Mouse (Mus musculus): ENCODE measurements around the gene Inmt. TPM values are rescaled to one million over a fixed set of nuclear protein-coding genes. Genes with fewer than 3 reads are reported as not detected.
A peak's percentile ranks its signal among the peaks of the same experiment; 100 is the strongest.

The Inmt gene
- not detected in 2 replicates for polyA plus RNA-seq (2015; fragmentation: Nextera tagmentation; extraction: Ambion mirVana)

- no peaks in the 10 kb centered on the region for H3K9me3 ChIP-seq (replicated peaks)
- no peak within 1 kb of the TSS for H3K9ac ChIP-seq
- 73% methylated on average over 1 of the region's 1 CpGs for WGBS
- H3K4me1 ChIP-seq = no peaks in the 10 kb centered on the region
- peaks cover 12% of the 10 kb centered on the region for H3K27me3 ChIP-seq
- no peak within 1 kb of the TSS for H3K4me3 ChIP-seq
- no peak for ATAC-seq
- no peak within 1 kb of the TSS for H3K27ac ChIP-seq
- no peaks in the 10 kb centered on the region for H3K36me3 ChIP-seq (ENCODE audit: poor library complexity, severe bottlenecking)
- no peak within 1 kb of the TSS for H3K4me2 ChIP-seq
Measured at GRCm38 (mm10) chr6:55174741-55175181, at the start of gene Inmt. Gene Inmt (minus strand): TSS chr6:55175043.

GRCm38 (mm10) chr6:55223986-55224385 lies 49.1 kb upstream of the Inmt start:
- H3K9ac ChIP-seq = no peak overlapping the region
- H3K27me3 ChIP-seq = no peaks in the 10 kb centered on the region
- H3K4me3 ChIP-seq = no peak overlapping the region
- no peaks in the 10 kb centered on the region for H3K9me3 ChIP-seq (replicated peaks)
- H3K36me3 ChIP-seq (ENCODE audit: poor library complexity, severe bottlenecking) = peaks cover 37% of the 10 kb centered on the region
- 93% methylated on average over 8 of the region's 8 CpGs for WGBS
- no peak for ATAC-seq
- H3K4me2 ChIP-seq = no peak overlapping the region
- H3K27ac ChIP-seq = no peak overlapping the region
- no peaks in the 10 kb centered on the region for H3K4me1 ChIP-seq

- Histone ChIP-seq H3K4me2 (no peak overlapping the region), H3K9ac (no peak overlapping the region), H3K27me3 (no peaks in the 10 kb centered on the region), H3K4me3 (no peak overlapping the region), H3K36me3 (ENCODE audit: poor library complexity, severe bottlenecking) (peaks cover 54% of the 10 kb centered on the region), H3K27ac (no peak overlapping the region), H3K4me1 (no peaks in the 10 kb centered on the region), H3K9me3 (replicated peaks) (no peaks in the 10 kb centered on the region)
- WGBS = 90% methylated on average over 9 of the region's 9 CpGs
- no peak for ATAC-seq
Measured at GRCm38 (mm10) chr6:55218232-55218631, 43.4 kb upstream of the Inmt start.

DNA sequence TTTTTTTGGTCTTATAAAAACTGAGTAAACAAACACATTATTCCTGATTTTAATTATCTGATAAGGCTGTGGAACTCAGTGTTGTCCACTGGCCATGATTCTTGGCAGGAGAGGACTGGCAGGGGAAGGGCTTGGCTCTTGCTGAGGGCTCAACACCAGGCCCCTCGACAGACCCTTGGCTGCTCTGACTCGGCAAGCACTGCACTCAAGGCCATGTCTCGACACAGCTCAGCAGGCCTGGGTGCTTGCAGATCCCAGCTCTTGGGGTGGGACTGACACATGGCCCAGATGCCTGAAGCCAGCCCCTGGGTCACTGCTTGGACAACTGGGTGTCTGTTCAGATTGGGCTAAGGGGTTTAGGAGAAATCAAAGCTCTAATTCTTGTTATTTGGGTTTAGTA lies 39.7 kb upstream of the Inmt start:
- Histone ChIP-seq H3K27me3 (no peaks in the 10 kb centered on the region), H3K4me1 (no peaks in the 10 kb centered on the region), H3K27ac (no peak overlapping the region), H3K4me3 (no peak overlapping the region), H3K4me2 (no peak overlapping the region), H3K9me3 (replicated peaks) (no peaks in the 10 kb centered on the region), H3K9ac (no peak overlapping the region), H3K36me3 (ENCODE audit: poor library complexity, severe bottlenecking) (peaks cover 49% of the 10 kb centered on the region)
- ATAC-seq = no peak
- 82% methylated on average over 3 of the region's 3 CpGs for WGBS

DNA sequence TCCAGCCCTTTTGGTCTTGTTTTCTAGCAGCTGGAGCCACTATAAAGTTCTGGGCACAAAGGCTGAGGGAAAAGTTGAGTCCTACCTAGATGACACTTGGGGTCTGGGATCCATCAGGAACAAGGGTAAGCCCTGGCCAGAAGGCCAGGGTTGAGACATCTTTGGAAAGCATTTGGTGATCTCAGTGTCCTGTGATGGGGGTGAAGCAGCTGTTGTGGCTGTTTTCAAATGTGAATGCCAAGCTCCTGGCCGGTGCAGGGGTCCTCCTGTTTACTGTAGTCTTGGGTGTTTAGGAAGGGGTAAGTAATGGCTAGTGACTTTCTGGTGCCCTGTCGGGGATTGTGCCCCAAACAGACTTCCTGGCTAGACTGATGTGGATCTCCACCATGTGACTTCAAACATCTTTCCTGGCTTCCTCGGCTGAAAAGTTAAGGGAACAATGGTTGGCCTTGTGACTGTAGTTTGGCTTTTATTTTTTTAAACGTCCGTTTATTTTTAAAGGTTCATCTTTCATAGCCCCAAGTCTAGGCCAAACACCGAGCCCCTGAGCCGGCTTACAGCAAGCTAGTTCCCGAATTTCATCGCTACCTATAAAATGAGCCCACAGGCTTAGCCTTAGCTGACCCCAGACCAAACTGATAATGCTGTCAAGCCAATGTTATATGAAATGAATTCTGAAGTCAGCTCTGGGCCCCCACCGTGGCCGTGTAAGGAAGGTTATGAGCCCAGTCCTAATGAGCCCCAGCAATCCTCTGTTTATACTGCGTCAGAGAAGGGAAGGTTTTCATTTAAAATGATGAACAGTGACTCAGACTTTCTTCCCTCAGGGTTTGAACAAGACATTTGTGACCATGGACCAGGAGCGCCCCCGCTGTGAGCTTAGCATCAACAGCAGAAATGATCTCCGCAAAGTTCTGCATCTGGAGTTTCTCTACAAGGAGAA lies 35.9 kb upstream of the Inmt start:
- no peaks in the 10 kb centered on the region for H3K9me3 ChIP-seq (replicated peaks)
- H3K4me1 ChIP-seq = 0 out of 2 replicates have a peak, but pooled peaks cover under 1% of the 10 kb centered on the region
- H3K9ac ChIP-seq = no peak overlapping the region
- H3K27me3 ChIP-seq = no peaks in the 10 kb centered on the region
- no peak overlapping the region for H3K4me2 ChIP-seq
- no peak overlapping the region for H3K27ac ChIP-seq
- no peak for ATAC-seq
- 88% methylated on average over 15 of the region's 15 CpGs for WGBS
- H3K36me3 ChIP-seq (ENCODE audit: poor library complexity, severe bottlenecking) = peaks cover 23% of the 10 kb centered on the region
- no peak overlapping the region for H3K4me3 ChIP-seq

- no peak overlapping the region for H3K27ac ChIP-seq
- peaks cover 23% of the 10 kb centered on the region for H3K4me1 ChIP-seq
- no peak overlapping the region for H3K4me2 ChIP-seq
- WGBS = 92% methylated on average over 8 of the region's 8 CpGs
- ATAC-seq = no peak
- H3K27me3 ChIP-seq = no peaks in the 10 kb centered on the region
- peaks cover 10% of the 10 kb centered on the region for H3K36me3 ChIP-seq (ENCODE audit: poor library complexity, severe bottlenecking)
- H3K9ac ChIP-seq = no peak overlapping the region
- no peak overlapping the region for H3K4me3 ChIP-seq
- no peaks in the 10 kb centered on the region for H3K9me3 ChIP-seq (replicated peaks)
Measured at GRCm38 (mm10) chr6:55207786-55208185, 32.9 kb upstream of the Inmt start.

DNA sequence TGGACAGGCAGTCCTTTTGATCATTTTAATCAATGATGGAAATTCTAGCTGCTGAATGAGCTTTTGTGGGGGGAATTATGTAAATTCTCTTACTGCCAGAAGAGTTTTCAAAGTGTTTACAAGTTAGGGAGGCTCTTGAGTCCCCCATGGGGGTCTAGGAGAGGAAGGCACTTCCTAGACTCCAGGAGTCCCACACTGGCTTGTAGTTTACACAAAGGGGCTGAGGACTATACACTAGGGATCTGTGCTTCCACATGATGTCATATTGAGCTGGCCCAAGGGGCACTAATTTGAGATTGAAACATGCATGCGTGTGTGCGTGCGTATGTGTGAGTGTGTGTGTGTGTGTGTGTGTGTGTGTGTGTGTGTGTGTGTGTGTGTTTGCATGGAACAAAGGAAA lies 29.1 kb upstream of the Inmt start:
- H3K27ac ChIP-seq = peak overlapping the region; percentile 83
- H3K27me3 ChIP-seq = no peaks in the 10 kb centered on the region
- peak overlapping the region; percentile 42 for H3K4me3 ChIP-seq
- H3K36me3 ChIP-seq (ENCODE audit: poor library complexity, severe bottlenecking) = no peaks in the 10 kb centered on the region
- H3K4me2 ChIP-seq = peak overlapping the region; percentile 60
- H3K9me3 ChIP-seq (replicated peaks) = no peaks in the 10 kb centered on the region
- H3K9ac ChIP-seq = peak overlapping the region; percentile 57
- ATAC-seq = peak; percentile 48
- H3K4me1 ChIP-seq = peaks cover 26% of the 10 kb centered on the region
- 67% methylated on average over 3 of the region's 3 CpGs for WGBS

GRCm38 (mm10) chr6:55202913-55203910 lies 28.4 kb upstream of the Inmt start, which contains the start of gene Mindy4:
Gene Mindy4 (plus strand): TSS chr6:55203383.
- 3% methylated on average over 31 of the region's 33 CpGs for WGBS
- no peaks in the 10 kb centered on the region for H3K36me3 ChIP-seq (ENCODE audit: poor library complexity, severe bottlenecking)
- peak within 1 kb of the TSS; percentile 57 for H3K9ac ChIP-seq
- H3K27me3 ChIP-seq = no peaks in the 10 kb centered on the region
- H3K4me3 ChIP-seq = peak within 1 kb of the TSS; percentile 42
- peaks cover 26% of the 10 kb centered on the region for H3K4me1 ChIP-seq
- H3K9me3 ChIP-seq (replicated peaks) = no peaks in the 10 kb centered on the region
- H3K4me2 ChIP-seq = peak within 1 kb of the TSS; percentile 60
- H3K27ac ChIP-seq = peak within 1 kb of the TSS; percentile 83
- ATAC-seq = peak; percentile 96

DNA sequence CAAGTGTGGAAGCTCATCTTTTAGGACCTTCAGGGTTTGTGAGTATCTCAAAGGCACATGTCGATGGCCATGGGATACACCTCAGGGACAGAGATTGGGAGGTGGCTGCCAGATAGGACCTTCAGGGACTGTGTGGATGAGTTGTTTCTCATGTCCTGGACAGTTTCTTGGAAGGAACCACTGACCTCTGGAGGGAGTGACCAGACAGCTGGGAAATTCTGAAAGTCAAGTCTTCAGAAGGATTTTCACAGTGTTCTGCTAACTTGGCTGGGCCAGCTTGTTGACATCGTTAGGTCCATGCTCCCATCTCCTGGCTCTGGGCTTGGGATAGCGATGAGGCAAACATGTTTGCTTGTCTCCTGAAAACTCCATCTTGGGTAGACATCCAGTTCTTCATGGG lies 24.2 kb upstream of the Inmt start:
- Histone ChIP-seq H3K4me2 (no peak overlapping the region), H3K27ac (no peak overlapping the region), H3K9me3 (replicated peaks) (no peaks in the 10 kb centered on the region), H3K36me3 (ENCODE audit: poor library complexity, severe bottlenecking) (no peaks in the 10 kb centered on the region), H3K4me3 (no peak overlapping the region), H3K27me3 (no peaks in the 10 kb centered on the region), H3K9ac (no peak overlapping the region), H3K4me1 (peaks cover 10% of the 10 kb centered on the region)
- 96% methylated on average over 3 of the region's 3 CpGs for WGBS
- no peak for ATAC-seq

GRCm38 (mm10) chr6:55193171-55193570 lies 18.3 kb upstream of the Inmt start:
- ATAC-seq = no peak
- Histone ChIP-seq H3K9ac (no peak overlapping the region), H3K36me3 (ENCODE audit: poor library complexity, severe bottlenecking) (no peaks in the 10 kb centered on the region), H3K27me3 (no peaks in the 10 kb centered on the region), H3K4me3 (no peak overlapping the region), H3K4me1 (no peaks in the 10 kb centered on the region), H3K9me3 (replicated peaks) (no peaks in the 10 kb centered on the region), H3K4me2 (no peak overlapping the region), H3K27ac (no peak overlapping the region)
- WGBS = 92% methylated on average over 3 of the region's 3 CpGs

DNA sequence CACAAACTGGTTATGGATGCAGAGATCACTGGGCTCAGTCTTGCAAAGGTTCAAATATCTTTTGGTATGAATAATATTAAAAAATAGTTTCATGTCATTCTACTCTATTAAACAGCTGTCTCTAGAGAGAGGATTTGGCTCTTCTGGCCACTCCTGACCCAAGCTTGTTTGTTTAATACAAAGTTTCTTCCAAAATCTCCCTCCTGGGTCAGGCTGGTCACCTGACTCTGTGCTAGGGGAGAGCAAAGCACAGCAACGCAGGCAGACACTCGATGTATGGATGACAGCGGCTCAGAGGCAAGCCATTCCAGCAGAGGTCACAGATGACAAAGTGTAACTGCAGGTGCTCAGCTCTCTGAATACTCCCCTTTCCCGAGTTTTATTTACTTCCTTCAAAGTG lies 16.7 kb upstream of the Inmt start:
- H3K4me3 ChIP-seq = no peak overlapping the region
- no peak overlapping the region for H3K4me2 ChIP-seq
- 81% methylated on average over 4 of the region's 4 CpGs for WGBS
- H3K9me3 ChIP-seq (replicated peaks) = no peaks in the 10 kb centered on the region
- no peak overlapping the region for H3K9ac ChIP-seq
- H3K27ac ChIP-seq = no peak overlapping the region
- no peak for ATAC-seq
- H3K4me1 ChIP-seq = no peaks in the 10 kb centered on the region
- no peaks in the 10 kb centered on the region for H3K27me3 ChIP-seq
- H3K36me3 ChIP-seq (ENCODE audit: poor library complexity, severe bottlenecking) = no peaks in the 10 kb centered on the region

DNA sequence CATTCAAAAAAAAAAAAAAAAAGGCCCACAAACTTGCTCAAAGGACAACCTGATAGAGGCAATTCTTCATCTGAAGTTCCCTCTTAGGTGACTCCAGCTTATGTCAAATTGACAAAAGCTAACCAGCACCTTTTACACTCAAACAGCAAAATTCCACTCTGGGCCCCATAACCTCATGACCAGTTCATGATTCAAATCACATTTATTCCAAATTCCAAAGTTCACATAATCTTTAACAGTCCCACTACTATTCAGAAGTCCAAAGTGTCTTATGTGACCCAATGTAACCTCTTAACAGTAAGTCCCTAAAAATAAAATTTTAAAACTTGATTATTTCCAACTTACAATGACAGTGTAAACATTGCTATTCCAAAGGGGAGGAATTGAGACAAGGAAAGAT lies 14.6 kb upstream of the Inmt start:
- Histone ChIP-seq H3K36me3 (ENCODE audit: poor library complexity, severe bottlenecking) (no peaks in the 10 kb centered on the region), H3K4me1 (no peaks in the 10 kb centered on the region), H3K9me3 (replicated peaks) (no peaks in the 10 kb centered on the region), H3K9ac (no peak overlapping the region), H3K27me3 (no peaks in the 10 kb centered on the region), H3K4me3 (no peak overlapping the region), H3K27ac (no peak overlapping the region), H3K4me2 (no peak overlapping the region)
- no peak for ATAC-seq

All from forebrain, embryonic 13.5 days (tissue).